Mouse (Mus musculus) megakaryocyte progenitor cell, adult 5-6 weeks (primary cell): ENCODE data around the gene Traf2. TPM values are rescaled to one million over a fixed set of nuclear protein-coding genes. Genes with fewer than 3 reads are reported as not detected.
"Not testable (repeated sequence)": the region's sequence is repeated elsewhere in the genome, so short reads cannot be mapped to it uniquely, and the experiment has no call there.

ENCODE experiments used
- ATAC-seq: replicated peaks from 2 replicates; pipeline ENCODE4 v1.8.0; 2016; ENCODE audit warnings: mild to moderate bottlenecking, moderate TSS enrichment, inconsistent platforms; ENCODE audit not compliant: poor library complexity
- total RNA-seq, 2 experiments: library from RNA; stranded (forward) in 1 of 2; stranded (reverse) in 1 of 2; fragments of 157-497, 149-512 nt in 1 of 2; fragments of 200-1000 nt in 1 of 2; gene quantifications; 2 replicates each; pipeline versions ENCODE4 v1.2.3 to v1.2.4; 2015 to 2017

The Traf2 gene
- total RNA-seq, 2 experiments from 2014 or later: 9.7 to 13.7 TPM

DNA sequence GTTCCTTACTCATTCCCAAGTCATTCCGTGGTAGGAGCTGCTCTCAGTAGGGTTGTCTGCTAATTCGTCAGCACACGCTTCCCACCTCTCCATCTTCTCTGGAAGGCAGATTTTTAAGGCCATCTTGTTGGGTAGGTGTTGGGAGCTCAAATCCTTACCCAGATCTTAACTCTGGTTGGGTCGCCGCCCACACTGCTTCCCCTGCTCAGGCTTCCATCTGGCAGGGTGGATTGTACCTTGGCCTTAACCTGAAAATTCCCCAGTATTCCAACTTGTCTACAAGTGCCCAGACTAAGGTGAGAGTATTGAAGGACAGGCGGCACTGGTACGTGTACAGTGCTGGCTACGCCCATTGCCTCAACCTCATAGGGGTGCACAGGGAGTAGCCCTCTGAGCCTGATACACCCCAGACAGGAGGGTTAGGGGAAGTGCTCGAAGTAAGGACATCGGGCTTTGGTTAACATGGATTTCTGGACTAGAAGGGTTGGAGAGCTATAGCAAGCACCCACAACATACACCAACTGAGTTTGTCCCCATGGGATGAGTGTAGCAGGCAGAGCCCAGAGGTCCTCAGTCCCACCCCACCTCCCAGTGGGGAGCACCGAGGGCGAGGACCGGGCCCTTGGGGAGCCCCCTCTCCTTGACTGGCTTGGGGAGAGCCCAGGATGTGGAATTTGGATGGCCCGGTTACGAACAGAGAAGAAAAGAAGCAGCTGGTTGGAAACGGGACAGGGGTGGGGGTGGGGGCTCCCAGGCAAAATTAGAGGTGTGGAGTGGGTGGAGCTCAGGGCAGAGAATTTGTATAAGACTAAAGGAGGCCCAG lies 29.5 kb upstream of the Traf2 start:
- no peak for ATAC-seq

DNA sequence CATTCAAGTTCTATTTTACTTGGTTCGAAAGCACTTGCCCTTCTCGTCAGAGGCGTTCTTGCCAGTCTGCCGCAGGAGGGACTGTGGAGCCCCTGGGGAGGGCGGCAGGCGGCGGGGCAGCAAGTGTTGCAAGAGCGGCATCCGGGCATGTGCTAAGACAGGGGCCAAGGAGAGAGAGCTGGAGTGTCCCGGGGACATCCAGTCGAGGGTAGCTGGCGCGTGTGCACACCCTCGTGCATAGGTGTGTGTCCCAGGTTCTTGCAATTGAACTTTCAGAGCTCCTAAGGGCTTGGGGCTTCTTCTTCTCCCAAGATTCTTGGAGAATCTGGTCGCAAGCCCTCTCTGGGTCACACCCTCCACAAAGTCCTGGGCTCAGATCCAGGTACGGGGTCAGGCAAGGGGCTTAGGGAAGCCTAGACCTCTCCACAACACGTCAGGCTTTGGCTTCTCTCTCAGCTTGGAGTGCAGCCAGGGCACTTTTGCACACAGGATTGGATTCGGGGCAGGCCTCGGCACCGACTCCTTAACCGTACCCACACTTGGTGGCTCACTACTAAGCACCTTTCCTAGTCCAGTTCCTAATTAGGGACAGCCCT lies 28.8 kb upstream of the Traf2 start:
- ATAC-seq: peak; percentile 22

DNA sequence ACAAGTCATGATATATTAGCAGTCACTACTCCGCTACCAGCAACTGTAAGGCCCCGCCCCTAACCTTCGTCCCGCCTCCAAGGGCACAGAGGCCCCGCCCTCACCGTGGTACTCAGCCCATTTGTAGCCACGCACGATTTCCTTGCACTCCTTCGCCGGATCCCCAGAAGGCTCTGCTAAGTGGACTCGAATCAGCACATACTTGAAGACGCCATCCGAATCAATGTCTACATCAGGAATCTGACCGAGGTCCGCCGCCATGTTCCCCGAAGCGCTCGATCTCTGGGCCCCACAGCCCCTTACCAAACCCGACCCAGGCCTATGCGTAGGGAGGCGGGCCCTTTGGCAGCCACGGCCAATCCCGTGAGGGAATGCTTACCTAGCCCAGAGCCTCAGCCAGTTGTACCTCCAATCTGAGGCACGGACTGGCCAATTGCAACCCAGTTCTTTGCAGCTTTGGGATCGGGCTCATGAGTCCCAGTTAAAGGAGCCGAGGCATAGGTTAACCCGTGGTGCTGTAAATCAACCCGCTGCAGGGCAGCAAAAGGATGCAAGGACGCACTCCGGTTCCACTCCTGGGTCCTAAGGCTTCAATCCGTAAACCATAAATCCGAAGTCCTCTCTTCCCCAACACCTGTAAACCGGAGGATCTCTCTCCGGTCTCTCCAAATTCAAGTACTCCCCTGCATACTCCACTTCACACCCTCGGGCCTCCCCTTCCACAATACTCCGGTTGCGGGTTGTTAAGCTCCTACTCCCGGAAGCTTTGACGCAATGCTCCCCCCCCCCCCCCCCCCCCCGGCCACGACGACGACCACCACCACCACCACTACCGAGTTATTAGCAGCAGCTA lies 28.1 kb upstream of the Traf2 start, which contains the start of the genes Mamdc4 and Phpt1:
Gene Mamdc4, minus strand, starts transcription at position 267 of the 853 bp plus-strand sequence.
Gene Phpt1, minus strand, starts transcription at position 646 of the 853 bp plus-strand sequence.
- ATAC-seq: peak; percentile 86

DNA sequence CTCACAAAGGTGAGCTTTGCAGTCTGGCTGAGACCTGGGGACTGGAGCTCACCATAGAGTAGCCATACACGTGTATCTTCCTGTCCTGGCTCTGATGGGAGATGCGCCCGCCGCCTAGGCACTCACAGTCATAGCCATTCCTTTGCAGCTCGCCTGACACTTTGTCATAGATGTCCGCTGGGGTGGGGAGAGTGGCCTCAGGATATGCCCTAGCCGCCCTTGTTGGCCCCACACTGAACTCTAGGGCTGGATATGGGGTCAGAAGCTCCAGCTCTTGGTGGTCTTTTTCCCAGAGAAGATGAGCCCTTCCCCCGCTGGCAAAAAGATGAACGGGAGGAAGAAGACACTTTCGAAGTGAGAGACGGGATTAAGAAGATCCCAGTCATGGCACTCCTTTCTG lies 27.4 kb upstream of the Traf2 start:
- no peak for ATAC-seq

DNA sequence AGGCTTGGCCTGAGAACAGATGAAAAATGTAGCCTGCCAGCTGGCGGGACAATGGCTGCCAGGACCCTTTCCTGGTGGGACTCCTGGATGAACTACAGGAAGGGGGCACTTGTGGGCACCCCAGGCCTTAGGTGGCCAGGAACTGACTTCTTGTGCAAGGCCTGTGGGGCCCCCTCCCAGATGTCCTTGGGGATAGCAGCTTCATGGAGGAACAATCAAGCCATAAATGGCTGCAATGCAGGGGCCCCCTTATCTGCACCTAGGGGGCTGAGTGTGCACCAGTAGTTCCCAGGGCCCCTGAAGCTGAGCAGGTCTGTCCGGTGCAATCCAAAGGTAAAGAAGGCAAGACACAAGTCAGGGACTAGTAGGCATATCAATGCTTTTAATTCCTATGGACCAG lies 26.3 kb upstream of the Traf2 start:
- no peak for ATAC-seq

DNA sequence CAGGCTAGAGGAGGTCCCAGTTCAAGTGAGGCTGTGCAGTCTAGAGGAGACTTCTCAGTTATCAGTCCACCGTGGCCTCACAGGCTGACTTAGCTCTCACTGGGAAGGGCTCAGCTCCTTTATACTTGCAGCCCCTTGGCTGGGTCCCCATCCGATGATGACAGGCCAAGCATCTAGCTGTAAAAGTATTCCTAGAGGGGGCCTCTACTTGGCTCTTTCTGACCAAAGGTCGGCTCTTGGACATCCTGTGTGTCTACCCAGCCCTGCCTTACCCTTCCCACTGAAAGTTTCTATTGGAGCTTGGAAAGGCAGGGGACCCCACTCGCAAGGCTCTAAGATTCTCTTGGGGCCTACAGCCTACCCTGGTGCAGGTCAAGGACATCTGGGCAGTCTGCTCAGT lies 24.5 kb upstream of the Traf2 start:
- no peak for ATAC-seq

DNA sequence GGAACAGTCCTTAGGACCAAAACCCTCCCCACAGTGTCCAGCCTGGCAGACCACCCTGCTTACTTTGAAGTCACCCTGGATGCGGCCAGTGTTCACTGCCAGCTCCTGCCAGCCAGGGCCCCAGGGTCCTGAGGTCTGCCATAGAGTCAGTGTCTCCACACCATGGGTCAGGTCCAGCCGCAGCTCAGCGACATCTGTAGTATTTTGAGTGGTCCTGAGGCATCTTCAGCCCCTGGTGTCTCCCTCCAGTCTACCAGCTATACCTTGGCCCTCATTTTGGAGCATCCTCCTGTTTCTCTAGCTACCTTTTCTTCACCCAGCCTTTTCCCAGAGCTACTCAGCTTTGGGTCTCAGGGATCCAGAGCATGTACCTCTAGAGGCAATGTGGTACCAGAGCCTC lies 22.6 kb upstream of the Traf2 start:
- ATAC-seq: no peak

DNA sequence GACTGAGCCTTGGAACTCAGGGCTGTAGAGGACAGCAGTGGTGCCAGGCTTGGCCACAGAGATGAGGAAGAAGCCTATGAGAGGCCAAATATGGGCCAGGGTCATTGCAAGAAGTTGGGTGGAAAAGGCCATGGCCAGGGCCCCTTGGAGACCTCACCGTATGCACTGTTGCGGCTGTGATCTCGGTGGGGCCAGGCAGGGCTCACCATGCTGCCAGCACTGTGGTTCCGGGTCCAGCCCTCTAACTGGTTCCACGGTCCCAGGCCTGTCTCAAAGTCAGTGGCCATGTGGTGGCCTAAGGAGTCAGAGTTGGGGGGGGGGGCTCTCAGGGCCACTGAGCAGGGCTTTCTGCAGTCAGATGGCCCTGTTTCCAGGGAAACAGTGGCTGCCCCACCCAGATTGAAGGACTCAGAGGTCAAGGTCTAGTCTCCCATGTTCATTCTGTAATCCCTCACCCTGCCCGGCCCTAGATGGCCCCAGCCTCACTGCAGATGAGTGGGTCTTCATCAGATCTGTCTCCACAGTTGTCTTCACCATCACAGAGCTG lies 21.8 kb upstream of the Traf2 start:
- no peak for ATAC-seq

DNA sequence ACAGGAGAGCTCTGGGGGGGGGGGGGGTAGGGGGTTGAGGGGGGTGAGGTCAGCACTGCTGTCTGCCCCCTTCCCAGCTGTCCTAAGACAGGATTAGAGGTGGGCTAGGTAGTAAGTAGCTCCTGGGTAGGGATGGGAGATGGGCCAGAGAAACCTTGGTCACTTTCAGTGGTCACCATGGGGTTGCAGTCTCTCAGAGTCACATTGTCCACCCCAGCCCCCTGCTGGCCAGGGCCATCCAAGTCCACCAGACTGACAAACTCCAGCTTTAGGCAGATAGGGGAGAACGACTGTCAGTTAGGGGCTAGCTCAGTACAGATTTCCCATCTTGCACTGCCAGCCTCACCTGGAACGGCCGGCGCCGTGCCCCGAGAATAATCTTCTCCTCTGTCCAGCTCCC lies 19.8 kb upstream of the Traf2 start:
- no peak for ATAC-seq

DNA sequence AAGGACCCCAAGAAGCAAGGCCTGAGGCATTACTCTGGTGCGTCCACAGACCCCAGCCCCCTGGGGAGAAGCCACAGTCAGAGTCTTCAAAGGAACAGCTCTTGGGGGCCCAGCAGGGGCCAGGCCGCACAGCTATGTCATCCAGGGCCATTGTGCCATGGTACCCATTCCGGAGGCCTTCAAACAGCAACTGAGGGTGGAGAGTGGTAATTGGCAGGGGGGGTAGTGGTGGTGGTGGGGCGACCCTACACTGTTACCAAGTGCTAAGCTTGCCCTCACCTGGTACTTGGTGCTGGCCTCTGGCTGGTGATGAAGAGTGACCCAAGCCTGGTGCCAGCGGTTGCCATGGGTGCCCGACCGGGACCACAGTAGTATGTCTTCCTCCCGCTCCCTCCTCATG lies 19.0 kb upstream of the Traf2 start:
- ATAC-seq: no peak

DNA sequence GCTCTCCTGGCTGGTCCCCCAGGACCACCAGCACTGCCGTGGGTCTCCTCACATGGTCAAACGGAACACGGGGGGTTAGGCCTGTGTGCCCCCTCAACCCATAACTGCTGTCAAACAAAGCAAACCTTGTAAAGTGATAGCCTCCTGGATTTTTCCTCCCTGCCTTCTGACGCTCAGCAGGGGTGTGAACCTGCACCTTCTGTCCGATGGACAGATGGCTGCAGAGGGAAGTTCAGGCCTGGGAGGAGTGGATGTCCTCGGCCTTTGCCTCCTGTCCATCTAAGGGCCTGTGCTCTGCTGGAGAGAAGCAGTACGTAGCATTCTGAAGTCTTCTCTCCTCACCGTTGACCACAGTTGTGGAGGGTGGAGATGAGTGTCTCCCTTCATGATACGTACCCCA lies 15.2 kb upstream of the Traf2 start:
- no peak for ATAC-seq

DNA sequence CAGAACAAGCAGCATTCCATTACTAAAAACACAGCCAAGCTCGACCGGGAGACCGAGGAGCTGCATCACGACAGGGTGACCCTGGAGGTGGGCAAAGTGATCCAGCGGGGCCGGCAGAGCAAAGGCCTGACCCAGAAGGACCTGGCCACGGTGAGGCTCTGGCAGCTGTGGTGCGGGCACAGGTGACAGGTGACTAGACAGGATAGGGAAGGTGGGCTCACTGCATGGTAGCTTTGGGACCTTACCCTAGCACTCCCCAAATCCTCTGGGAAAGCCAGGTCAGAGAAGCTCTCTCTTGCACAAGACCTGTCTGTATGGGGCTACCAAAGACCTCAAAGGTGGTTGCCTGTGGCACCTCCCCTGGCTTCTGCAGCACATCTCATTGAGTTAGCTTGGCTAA lies 13.8 kb upstream of the Traf2 start:
- no peak for ATAC-seq

DNA sequence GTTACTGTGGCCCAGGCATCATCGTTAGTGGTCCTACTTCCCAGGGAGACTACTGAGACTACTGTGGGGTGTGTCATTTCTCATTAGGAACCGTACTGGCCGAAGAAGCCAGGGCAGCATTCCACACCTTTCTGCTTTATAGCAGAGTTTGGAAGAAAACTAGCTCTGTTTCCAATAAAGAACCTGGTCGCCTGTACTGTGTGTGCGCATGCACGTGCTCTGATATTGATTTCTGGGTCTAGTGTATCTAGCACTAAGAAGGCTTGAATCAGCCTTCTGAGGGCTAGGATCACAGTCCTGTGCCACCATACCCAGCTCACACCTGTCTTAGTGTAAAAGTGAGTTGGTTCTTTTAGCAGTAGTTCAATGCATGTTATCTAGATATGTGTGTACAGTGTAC lies 12.0 kb upstream of the Traf2 start:
- no peak for ATAC-seq

DNA sequence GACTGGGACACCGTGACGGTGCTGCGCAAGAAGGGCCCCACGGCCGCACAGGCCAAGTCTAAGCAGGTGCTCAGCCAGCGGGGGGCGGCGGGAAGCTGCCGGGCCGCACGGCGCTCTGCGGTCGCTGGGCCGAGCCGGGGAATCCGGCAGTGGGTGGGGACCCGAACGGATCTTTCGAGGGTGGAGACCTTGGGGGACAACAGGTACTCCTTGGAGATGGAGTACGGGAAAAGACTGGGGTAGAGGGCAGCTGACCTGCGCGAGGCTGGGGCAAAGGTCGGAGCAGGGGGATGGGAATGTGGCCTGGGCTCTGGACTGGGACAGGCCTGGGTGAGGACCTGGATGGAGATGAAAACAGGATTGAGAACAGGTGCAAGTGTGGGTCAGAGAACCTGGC lies 11.2 kb upstream of the Traf2 start:
- no peak for ATAC-seq

DNA sequence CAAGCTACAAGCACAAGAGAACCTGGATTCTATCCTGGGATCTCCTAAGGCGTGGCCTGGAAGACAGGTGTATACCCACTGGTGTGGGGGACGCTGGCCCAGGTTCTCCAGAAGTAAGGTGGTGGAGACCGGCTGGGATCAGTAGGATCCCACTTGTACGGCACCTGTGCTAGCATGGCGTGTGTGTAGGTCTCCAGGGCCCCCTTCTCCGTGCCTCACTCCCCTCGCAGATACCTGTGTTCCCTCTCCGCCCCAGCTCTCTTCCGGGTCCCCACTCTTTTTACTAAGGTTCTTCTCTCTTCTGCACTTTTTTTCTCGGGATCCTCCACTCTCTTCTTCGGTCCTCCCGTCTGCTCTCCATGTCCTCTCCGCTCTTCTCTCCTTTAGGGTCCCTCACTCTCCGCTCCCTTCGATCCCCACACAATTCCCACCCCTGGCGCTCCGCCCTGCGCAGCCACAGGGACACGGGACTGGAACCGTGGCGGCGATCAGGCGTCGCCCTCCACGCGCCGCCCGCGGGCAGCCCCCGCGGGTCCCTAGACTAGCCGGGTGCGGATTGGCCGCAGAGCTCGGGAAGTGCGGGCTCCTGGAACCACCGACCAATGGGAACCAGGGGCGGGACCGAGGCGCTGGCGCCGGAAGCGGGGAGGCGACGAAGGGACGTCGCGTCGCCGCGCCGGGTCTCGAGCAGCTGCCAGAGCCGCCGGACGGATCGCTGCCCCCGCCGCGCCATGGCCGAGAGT lies 10.7 kb upstream of the Traf2 start, which contains the start of gene Edf1:
Gene Edf1, plus strand, starts transcription at position 627 of the 743 bp plus-strand sequence.
- ATAC-seq: peak; percentile 98

DNA sequence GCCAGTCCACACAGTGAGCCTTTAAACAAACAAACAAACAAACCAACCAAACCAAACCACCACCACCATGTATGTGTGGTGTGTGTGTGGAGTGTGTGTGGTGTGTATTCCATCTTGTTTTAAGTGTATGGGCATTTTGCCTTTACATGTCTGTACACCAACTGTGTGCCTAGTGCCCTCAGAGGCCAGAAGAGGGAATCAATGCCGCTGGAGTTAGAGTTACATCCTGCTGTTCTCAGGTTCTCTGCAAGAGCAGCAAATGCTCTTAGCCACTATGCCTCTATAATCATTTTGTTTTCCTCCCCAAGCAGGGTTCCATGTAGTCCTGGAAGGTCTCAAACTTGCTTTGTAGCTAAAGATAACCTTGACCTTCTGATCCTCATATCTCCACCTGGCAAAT lies 9.6 kb upstream of the Traf2 start:
- ATAC-seq: no peak

DNA sequence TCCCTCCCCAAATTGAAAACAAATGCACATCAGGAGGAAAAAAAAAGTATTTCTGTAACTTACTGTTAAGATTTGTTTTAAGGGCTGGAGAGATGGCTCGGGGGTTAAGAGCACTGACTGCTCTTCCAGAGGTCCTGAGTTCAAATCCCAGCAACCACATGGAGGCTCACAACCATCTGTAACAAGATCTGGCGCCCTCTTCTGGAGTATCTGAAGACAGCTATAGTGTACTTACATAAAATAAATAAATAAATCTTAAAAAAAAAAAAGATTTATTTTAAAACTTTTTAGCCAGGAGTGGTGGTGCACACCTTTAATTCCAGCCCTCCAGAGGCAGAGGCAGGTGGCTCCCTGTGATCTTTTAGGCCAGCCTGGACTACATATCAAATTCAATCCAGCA lies 8.7 kb upstream of the Traf2 start:
- ATAC-seq: not testable (repeated sequence)

DNA sequence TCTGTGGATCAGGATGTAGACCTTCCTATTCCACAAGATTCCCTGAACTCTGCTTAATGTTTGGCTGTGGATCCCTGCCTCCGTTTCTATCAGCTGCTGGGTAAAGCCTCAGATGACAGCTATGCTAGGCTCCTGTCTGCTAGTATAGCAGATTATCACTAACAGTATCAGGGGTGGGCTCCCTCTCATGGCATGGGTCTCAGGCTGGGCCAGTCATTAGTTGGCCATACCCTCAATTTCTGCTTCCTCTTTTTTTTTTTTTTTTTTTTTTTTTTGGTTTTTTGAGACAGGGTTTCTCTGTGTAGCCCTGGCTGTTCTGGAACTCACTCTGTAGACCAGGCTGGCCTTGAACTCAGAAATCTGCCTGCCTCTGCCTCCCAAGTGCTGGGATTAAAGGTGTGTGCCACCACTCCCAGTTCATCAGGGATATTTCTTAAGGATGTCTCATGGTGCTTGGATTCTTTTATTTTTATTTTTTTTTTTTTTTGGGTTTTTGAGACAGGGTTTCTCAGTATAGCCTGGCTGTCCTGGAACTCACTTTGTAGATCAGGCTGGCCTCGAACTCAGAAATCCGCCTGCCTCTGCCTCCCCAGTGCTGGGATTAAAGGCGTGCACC lies 6.5 kb upstream of the Traf2 start:
- not testable (repeated sequence) for ATAC-seq

DNA sequence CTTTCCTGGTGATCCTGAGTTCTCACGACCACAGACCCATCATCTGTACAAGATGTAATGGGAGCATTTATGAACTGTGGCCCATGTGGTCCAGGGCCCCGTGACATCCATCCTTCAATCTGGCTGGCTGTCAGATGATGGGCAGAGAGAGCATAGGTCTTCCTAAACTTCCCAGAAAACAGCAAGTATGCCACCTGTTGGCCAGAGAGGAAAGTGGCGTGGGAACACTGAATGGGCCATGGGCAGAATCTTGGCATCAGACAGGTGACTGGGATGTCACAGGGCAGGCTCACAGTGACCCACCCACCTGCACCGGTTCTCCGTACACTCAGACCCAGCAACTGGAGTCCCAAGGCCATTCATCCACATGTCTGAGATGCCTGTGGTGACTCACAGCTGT lies 4.4 kb upstream of the Traf2 start:
- ATAC-seq: peak; percentile 36
